Mouse (Mus musculus) right cerebral cortex, postnatal 25 days (tissue): ENCODE results near the gene Gm4756.
A peak's percentile ranks its signal among the peaks of the same experiment; 100 is the strongest.
"Not testable (repeated sequence)": the region's sequence is repeated elsewhere in the genome, so short reads cannot be mapped to it uniquely, and the experiment has no call there.

Experiments used
- DNase-seq: peaks from one replicate; pipeline ENCODE4 v3.0.0; 2022

Gene Gm4756

GRCm38 (mm10) chr12:72649611-72650330 is at the start of gene Gm4756:
Gm4756 (minus strand) TSS chr12:72649661.
- DNase-seq = no peak

- DNase-seq = no peak
Observed at GRCm38 (mm10) chr12:72694901-72695463, 45.5 kb upstream of the Gm4756 start.

- no peak for DNase-seq
Observed at GRCm38 (mm10) chr12:72694438-72694837, 45.0 kb upstream of the Gm4756 start.

- no peak for DNase-seq
Observed at GRCm38 (mm10) chr12:72693895-72694294, 44.4 kb upstream of the Gm4756 start.

- not testable (repeated sequence) for DNase-seq
Observed at GRCm38 (mm10) chr12:72688281-72688680, 38.8 kb upstream of the Gm4756 start.

GRCm38 (mm10) chr12:72687741-72688140 is 38.3 kb upstream of the Gm4756 start:
- not testable (repeated sequence) for DNase-seq

- not testable (repeated sequence) for DNase-seq
Observed at GRCm38 (mm10) chr12:72686566-72686965, 37.1 kb upstream of the Gm4756 start.

- no peak for DNase-seq
Observed at GRCm38 (mm10) chr12:72683612-72684011, 34.2 kb upstream of the Gm4756 start.

- DNase-seq = no peak
Observed at GRCm38 (mm10) chr12:72682511-72683282, 33.2 kb upstream of the Gm4756 start.

- no peak for DNase-seq
Observed at GRCm38 (mm10) chr12:72681919-72682318, 32.5 kb upstream of the Gm4756 start.

GRCm38 (mm10) chr12:72679635-72680034 is 30.2 kb upstream of the Gm4756 start:
- no peak for DNase-seq

GRCm38 (mm10) chr12:72674820-72675219 is 25.4 kb upstream of the Gm4756 start:
- no peak for DNase-seq

GRCm38 (mm10) chr12:72674079-72674797 is 24.8 kb upstream of the Gm4756 start:
- DNase-seq = no peak

GRCm38 (mm10) chr12:72671516-72672135 is 22.2 kb upstream of the Gm4756 start:
- DNase-seq = no peak

- no peak for DNase-seq
Observed at GRCm38 (mm10) chr12:72670921-72671320, 21.5 kb upstream of the Gm4756 start.

GRCm38 (mm10) chr12:72667868-72668469 is 18.5 kb upstream of the Gm4756 start:
- no peak for DNase-seq

- no peak for DNase-seq
Observed at GRCm38 (mm10) chr12:72666015-72666414, 16.6 kb upstream of the Gm4756 start.

- peak; percentile 80 for DNase-seq
Observed at GRCm38 (mm10) chr12:72664735-72665337, 15.4 kb upstream of the Gm4756 start, which contains the start of gene Dhrs7. Dhrs7 (minus strand) TSS chr12:72664909.

- peak; percentile 8 for DNase-seq
Observed at GRCm38 (mm10) chr12:72664020-72664734, 14.7 kb upstream of the Gm4756 start.

GRCm38 (mm10) chr12:72655775-72656174 is 6.3 kb upstream of the Gm4756 start:
- DNase-seq = no peak

GRCm38 (mm10) chr12:72654698-72655097 is 5.2 kb upstream of the Gm4756 start:
- DNase-seq = peak; percentile 42
